Mouse (Mus musculus) ES-E14 (cell line): ENCODE data around the gene Jmjd8. TPM values are rescaled to one million over a fixed set of nuclear protein-coding genes. Genes with fewer than 3 reads are reported as not detected.
A peak's percentile ranks its signal among the peaks of the same experiment; 100 is the strongest.

Experiments used
- DNase-seq: peaks from one replicate; pipeline ENCODE4 v3.0.0-alpha.2; 2013; ENCODE audit warnings: low read depth, low spot score
- H3K27ac ChIP-seq: 2 replicates; pipeline ENCODE4 v1.5.1; 2012; ENCODE audit warnings: low read depth, mild to moderate bottlenecking, low read length, moderate library complexity, mixed read lengths; ENCODE audit not compliant: poor library complexity, insufficient read depth, severe bottlenecking
- H3K36me3 ChIP-seq: 2 replicates; pipeline ENCODE4 v1.6.1; 2012; ENCODE audit warnings: mild to moderate bottlenecking, low read length, moderate library complexity, mixed read lengths; ENCODE audit not compliant: control insufficient read depth, poor library complexity, insufficient read depth, severe bottlenecking
- H3K4me1 ChIP-seq, 2 experiments: fragments of 150-350 bp in 1 of 2; sonication (generic) in 1 of 2; 2 replicates each; pipeline ENCODE4 v1.6.1; 2012; ENCODE audit warnings: low read length in 2 of 2, mild to moderate bottlenecking in 1 of 2, mixed read lengths in 1 of 2; ENCODE audit not compliant: control insufficient read depth in 2 of 2, insufficient read depth in 2 of 2, poor library complexity in 1 of 2
- H3K4me3 ChIP-seq, 2 experiments: fragments of 150-350 bp in 1 of 2; sonication (generic) in 1 of 2; 2 replicates each; pipeline ENCODE4 v1.5.1; 2012; ENCODE audit warnings: low read length in 2 of 2, low read depth in 1 of 2, mild to moderate bottlenecking in 1 of 2, mixed read lengths in 1 of 2; ENCODE audit not compliant: insufficient read depth in 1 of 2, poor library complexity in 1 of 2, severe bottlenecking in 1 of 2
- H3K9ac ChIP-seq: 2 replicates; pipeline ENCODE4 v1.6.1; 2012; ENCODE audit warnings: low read depth, mild to moderate bottlenecking, low read length, mixed read lengths; ENCODE audit not compliant: poor library complexity, insufficient read depth, severe bottlenecking
- H3K9me3 ChIP-seq: fragments of 150-350 bp; sonication (generic); 2 replicates; pipeline ENCODE4 v1.6.1; 2012; ENCODE audit warnings: low read depth, mild to moderate bottlenecking, low read length; ENCODE audit not compliant: control insufficient read depth, insufficient read depth
- CHD2 ChIP-seq: IDR thresholded peaks from 2 replicates; pipeline ENCODE4 v1.6.1; 2014; ENCODE audit warnings: mild to moderate bottlenecking, low read depth, low read length, inconsistent platforms
- HCFC1 ChIP-seq: IDR thresholded peaks from 2 replicates; pipeline ENCODE4 v1.6.1; 2012; ENCODE audit warnings: low read length, inconsistent platforms, borderline replicate concordance; ENCODE audit not compliant: insufficient read depth
- MAFK ChIP-seq: IDR thresholded peaks from 2 replicates; pipeline ENCODE4 v1.6.1; 2014; ENCODE audit warnings: mild to moderate bottlenecking, low read depth, low read length, inconsistent platforms; ENCODE audit not compliant: insufficient read depth
- ZC3H11A ChIP-seq: IDR thresholded peaks from 2 replicates; pipeline ENCODE4 v1.6.1; 2012; ENCODE audit warnings: low read depth, mild to moderate bottlenecking, inconsistent platforms, low read length, borderline replicate concordance
- ZNF384 ChIP-seq: IDR thresholded peaks from 2 replicates; pipeline ENCODE4 v1.6.1; 2012; ENCODE audit warnings: low read depth, low read length, inconsistent platforms
- in situ Hi-C, 2 experiments: fragments of 600-800 bp; cut with MboI; formaldehyde crosslinking; loops; one replicate each; pipeline ENCODE4 v1.15.1; 2025; ENCODE audit warnings: low sequenced_read_pairs in 2 of 2, inconsistent platforms in 1 of 2; ENCODE audit not compliant: unreplicated experiment in 2 of 2
- total RNA-seq: library from RNA; depleted of rRNA; stranded (reverse); fragments of 300-350 nt; gene quantifications from 2 replicates; pipeline ENCODE4 v1.2.3, GENCODE M21; 2012

Jmjd8 gene
- total RNA-seq, 1 experiment, result 25.1 TPM

- H3K9ac ChIP-seq, result no peak overlapping the region
- H3K27ac ChIP-seq, result no peak overlapping the region
- no peak overlapping the region for H3K4me3 ChIP-seq
- no peaks in the 10 kb centered on the region for H3K9me3 ChIP-seq
- no peak for DNase-seq
- TF ChIP-seq ZNF384 (no peak), HCFC1 (no peak), MAFK (no peak), CHD2 (no peak), ZC3H11A (no peak)
- peaks cover 2 to 26% of the 10 kb centered on the region in 2 experiments; a peak in 1 of 4 replicates for H3K4me1 ChIP-seq
- H3K36me3 ChIP-seq, result peaks cover 50% of the 10 kb centered on the region
- in situ Hi-C loops, result no loop called here
Measured at GRCm38 (mm10) chr17:25834595-25835222, 6.0 kb downstream of the Jmjd8 start.

- Histone ChIP-seq H3K36me3 (peaks cover 51% of the 10 kb centered on the region), H3K9ac (no peak overlapping the region), H3K27ac (no peak overlapping the region), H3K4me3 (no peak overlapping the region), H3K4me1 (peaks cover 2 to 26% of the 10 kb centered on the region in 2 experiments; a peak in 1 of 4 replicates), H3K9me3 (no peaks in the 10 kb centered on the region)
- TF ChIP-seq ZNF384, result no peak
- TF ChIP-seq HCFC1, result no peak
- TF ChIP-seq MAFK, result no peak
- TF ChIP-seq ZC3H11A, result no peak
- DNase-seq, result no peak
- in situ Hi-C loops, result no loop called here
Measured at GRCm38 (mm10) chr17:25835301-25835700, 6.6 kb downstream of the Jmjd8 start.

GRCm38 (mm10) chr17:25835816-25836215 is 7.1 kb downstream of the Jmjd8 start:
- Histone ChIP-seq H3K9ac (no peak overlapping the region), H3K4me3 (no peak overlapping the region), H3K27ac (no peak overlapping the region), H3K4me1 (peaks cover 2 to 26% of the 10 kb centered on the region in 2 experiments; a peak in 1 of 4 replicates), H3K36me3 (peaks cover 51% of the 10 kb centered on the region), H3K9me3 (no peaks in the 10 kb centered on the region)
- TF ChIP-seq MAFK (no peak), HCFC1 (no peak), CHD2 (no peak), ZNF384 (no peak), ZC3H11A (no peak)
- in situ Hi-C loops, result no loop called here
- no peak for DNase-seq

- peaks cover under 1 to 23% of the 10 kb centered on the region in 2 experiments; a peak in 1 of 4 replicates for H3K4me1 ChIP-seq
- no peaks in the 10 kb centered on the region for H3K9me3 ChIP-seq
- H3K36me3 ChIP-seq, result peaks cover 51% of the 10 kb centered on the region
- no peak overlapping the region for H3K27ac ChIP-seq
- in situ Hi-C loops, result no loop called here
- no peak for DNase-seq
- no peak for TF ChIP-seq ZC3H11A
- TF ChIP-seq MAFK, result no peak
- no peak for TF ChIP-seq CHD2
- no peak for TF ChIP-seq HCFC1
- peak overlapping the region; percentile 23 to 41; a peak in 3 of 4 replicates for H3K4me3 ChIP-seq
- H3K9ac ChIP-seq, result peak overlapping the region; percentile 20; the same call in 1 of the 2 replicates
Measured at GRCm38 (mm10) chr17:25836397-25837075, 7.9 kb downstream of the Jmjd8 start.
